Mouse (Mus musculus): Measurements from ENCODE around the gene Mfsd6.

GRCm38 (mm10) chr1:52753828-52754227, 26.6 kb upstream of the Mfsd6 start:
- no peak for TF ChIP-seq POLR2A (IDR thresholded peaks at IDR 0.05; ENCODE audit: insufficient read depth, low read length)
- TF ChIP-seq CTCF (IDR thresholded peaks at IDR 0.05; ENCODE audit: low read depth, low read length): no peak
- TF ChIP-seq EP300 (IDR thresholded peaks at IDR 0.05; ENCODE audit: insufficient read depth, low read depth, low read length): no peak

Measured in ES-Bruce4 (cell line).